Mouse (Mus musculus) kidney, adult 18-20 months (tissue): ENCODE data around the gene Gramd4.

Experiments
- DNase-seq: peaks from one replicate; pipeline ENCODE4 v3.0.0; 2021

The Gramd4 gene

GRCm38 (mm10) chr15:86185689-86186569 is 128.4 kb downstream of the Gramd4 start, which contains the start of gene Cerk:
Gene Cerk, minus strand, starts transcription at chr15:86186141.
- DNase-seq: peak; percentile 84

- peak; percentile 45 for DNase-seq
These were observed 129.2 kb downstream of the Gramd4 start for GRCm38 (mm10) chr15:86186686-86187085.
